Mouse (Mus musculus) midbrain, embryonic 14.5 days (tissue): ENCODE measurements at regions not wholly inside any gene's neighbourhood (a gene's known extent, or its start where the extent isn't known, plus 50 kb on each side); places are given as distances from the start of the nearest gene placed in this dataset.
A peak's percentile ranks its signal among the peaks of the same experiment; 100 is the strongest.

ENCODE experiments used
- ATAC-seq: fragments of 200-750 bp; cut with Nextera tagmentation; 2 replicates; pipeline ENCODE4 v1.8.0; 2017; ENCODE audit warnings: moderate number of reproducible peaks, moderate library complexity; ENCODE audit not compliant: low FRiP score, low TSS enrichment
- DNase-seq: peaks from one replicate; pipeline ENCODE4 v3.0.0-alpha.2; 2015
- H3K27ac ChIP-seq: fragments of 300-500 bp; sonication (generic); replicated peaks from 2 replicates; pipeline ENCODE4 v1.5.1; 2014; ENCODE audit warnings: mild to moderate bottlenecking, low read depth, low read length, moderate library complexity
- H3K27me3 ChIP-seq: fragments of 300-500 bp; sonication (generic); 2 replicates; pipeline ENCODE4 v1.6.1; 2014; ENCODE audit warnings: low read length, control low read depth, mixed read lengths; ENCODE audit not compliant: control insufficient read depth, insufficient read depth
- H3K36me3 ChIP-seq: fragments of 300-500 bp; sonication (generic); 2 replicates; pipeline ENCODE4 v1.6.1; 2014; ENCODE audit warnings: low read length, control low read depth; ENCODE audit not compliant: control insufficient read depth, insufficient read depth
- H3K4me1 ChIP-seq: fragments of 300-500 bp; sonication (generic); 2 replicates; pipeline ENCODE4 v1.6.1; 2014; ENCODE audit warnings: mild to moderate bottlenecking, antibody characterized with exemption, low read length, control low read depth; ENCODE audit not compliant: control insufficient read depth, insufficient read depth
- H3K4me2 ChIP-seq: fragments of 300-500 bp; sonication (generic); 2 replicates; pipeline ENCODE4 v1.6.1; 2014; ENCODE audit warnings: mild to moderate bottlenecking, low read length, moderate library complexity
- H3K4me3 ChIP-seq: fragments of 300-500 bp; sonication (generic); replicated peaks from 2 replicates; pipeline ENCODE4 v1.5.1; 2014; ENCODE audit warnings: low read depth, low read length
- H3K9ac ChIP-seq: fragments of 300-500 bp; sonication (generic); replicated peaks from 2 replicates; pipeline ENCODE4 v1.6.1; 2014; ENCODE audit warnings: mild to moderate bottlenecking, low read length, moderate library complexity
- H3K9me3 ChIP-seq: fragments of 300-500 bp; sonication (generic); 2 replicates; pipeline ENCODE4 v1.6.1; 2016; ENCODE audit warnings: low read length, control low read depth, mixed read lengths; ENCODE audit not compliant: control insufficient read depth
- WGBS: fragments of 180-500 bp; shearing (Covaris S2); extraction: QIAGEN DNeasy Blood & Tissue Kit; methylation state at CpG from one replicate; pipeline ENCODE4 v1.1.7; 2014; 5-methylcytosine and 5-hydroxymethylcytosine counted together

GRCm38 (mm10) chr7:72703652-72704341 lies 397.4 kb upstream of the Mctp2 start:
- no peaks in the 10 kb centered on the region for H3K9me3 ChIP-seq
- no peaks in the 10 kb centered on the region for H3K36me3 ChIP-seq
- H3K4me2 ChIP-seq, result no peak overlapping the region
- H3K27ac ChIP-seq, result no peak overlapping the region
- H3K9ac ChIP-seq, result no peak overlapping the region
- no peaks in the 10 kb centered on the region for H3K27me3 ChIP-seq
- H3K4me3 ChIP-seq, result no peak overlapping the region
- 83% methylated on average over 5 of the region's 5 CpGs for WGBS
- no peaks in the 10 kb centered on the region for H3K4me1 ChIP-seq
- DNase-seq (no peak), ATAC-seq (no peak)

GRCm38 (mm10) chr7:72711193-72712131 lies 405.1 kb upstream of the Mctp2 start:
- 48% methylated on average over 8 of the region's 8 CpGs for WGBS
- no peaks in the 10 kb centered on the region for H3K4me1 ChIP-seq
- DNase-seq (peak; percentile 23), ATAC-seq (no peak)
- H3K27ac ChIP-seq, result no peak overlapping the region
- no peak overlapping the region for H3K4me3 ChIP-seq
- H3K36me3 ChIP-seq, result no peaks in the 10 kb centered on the region
- no peak overlapping the region for H3K4me2 ChIP-seq
- no peaks in the 10 kb centered on the region for H3K27me3 ChIP-seq
- no peaks in the 10 kb centered on the region for H3K9me3 ChIP-seq
- H3K9ac ChIP-seq, result no peak overlapping the region

GRCm38 (mm10) chr7:72715401-72715800 lies 409.0 kb upstream of the Mctp2 start:
- no peaks in the 10 kb centered on the region for H3K9me3 ChIP-seq
- 81% methylated on average over 5 of the region's 5 CpGs for WGBS
- ATAC-seq (no peak), DNase-seq (no peak)
- no peaks in the 10 kb centered on the region for H3K36me3 ChIP-seq
- no peak overlapping the region for H3K4me2 ChIP-seq
- no peak overlapping the region for H3K27ac ChIP-seq
- no peaks in the 10 kb centered on the region for H3K27me3 ChIP-seq
- no peaks in the 10 kb centered on the region for H3K4me1 ChIP-seq
- no peak overlapping the region for H3K9ac ChIP-seq
- H3K4me3 ChIP-seq, result no peak overlapping the region

GRCm38 (mm10) chr7:72716051-72716450 lies 409.6 kb upstream of the Mctp2 start:
- Histone ChIP-seq H3K27ac (no peak overlapping the region), H3K9me3 (no peaks in the 10 kb centered on the region), H3K4me2 (no peak overlapping the region), H3K36me3 (no peaks in the 10 kb centered on the region), H3K4me1 (no peaks in the 10 kb centered on the region), H3K9ac (no peak overlapping the region), H3K27me3 (no peaks in the 10 kb centered on the region), H3K4me3 (no peak overlapping the region)
- no peak for ATAC-seq
- 72% methylated on average over 1 of the region's 1 CpGs for WGBS
- DNase-seq, result no peak

- DNase-seq, result no peak
- Histone ChIP-seq H3K4me3 (no peak overlapping the region), H3K36me3 (no peaks in the 10 kb centered on the region), H3K27ac (no peak overlapping the region), H3K9ac (no peak overlapping the region), H3K4me2 (no peak overlapping the region), H3K9me3 (no peaks in the 10 kb centered on the region), H3K4me1 (no peaks in the 10 kb centered on the region), H3K27me3 (no peaks in the 10 kb centered on the region)
- ATAC-seq, result no peak
- 80% methylated on average over 9 of the region's 9 CpGs for WGBS
Observed at GRCm38 (mm10) chr7:72726214-72726854, 419.9 kb upstream of the Mctp2 start.

GRCm38 (mm10) chr7:72737792-72738191 lies 431.4 kb upstream of the Mctp2 start:
- WGBS, result 23% methylated on average over 8 of the region's 8 CpGs
- peak; percentile 64; the same call in 1 of the 2 replicates for ATAC-seq
- no peak overlapping the region for H3K4me2 ChIP-seq
- H3K4me1 ChIP-seq, result peaks cover 15% of the 10 kb centered on the region
- H3K27ac ChIP-seq, result peak overlapping the region; percentile 50
- no peak overlapping the region for H3K9ac ChIP-seq
- no peaks in the 10 kb centered on the region for H3K9me3 ChIP-seq
- H3K36me3 ChIP-seq, result no peaks in the 10 kb centered on the region
- no peaks in the 10 kb centered on the region for H3K27me3 ChIP-seq
- H3K4me3 ChIP-seq, result no peak overlapping the region
- peak; percentile 69 for DNase-seq

GRCm38 (mm10) chr7:72738324-72738944 lies 432.0 kb upstream of the Mctp2 start:
- peak; percentile 37; the same call in 1 of the 2 replicates for ATAC-seq
- peak overlapping the region; percentile 50 for H3K27ac ChIP-seq
- H3K27me3 ChIP-seq, result no peaks in the 10 kb centered on the region
- H3K9ac ChIP-seq, result no peak overlapping the region
- WGBS, result 20% methylated on average over 13 of the region's 13 CpGs
- peaks cover 15% of the 10 kb centered on the region for H3K4me1 ChIP-seq
- no peaks in the 10 kb centered on the region for H3K9me3 ChIP-seq
- H3K4me2 ChIP-seq, result no peak overlapping the region
- no peak overlapping the region for H3K4me3 ChIP-seq
- no peaks in the 10 kb centered on the region for H3K36me3 ChIP-seq
- DNase-seq, result peak; percentile 67

- ATAC-seq, result no peak
- DNase-seq, result no peak
- H3K4me3 ChIP-seq, result no peak overlapping the region
- H3K4me2 ChIP-seq, result no peak overlapping the region
- no peaks in the 10 kb centered on the region for H3K9me3 ChIP-seq
- H3K36me3 ChIP-seq, result no peaks in the 10 kb centered on the region
- no peak overlapping the region for H3K9ac ChIP-seq
- WGBS, result 85% methylated on average over 2 of the region's 2 CpGs
- H3K27ac ChIP-seq, result no peak overlapping the region
- H3K4me1 ChIP-seq, result peaks cover 15% of the 10 kb centered on the region
- H3K27me3 ChIP-seq, result no peaks in the 10 kb centered on the region
Observed at GRCm38 (mm10) chr7:72742376-72742775, 436.0 kb upstream of the Mctp2 start.
